ENCODE assay signal across 1 mouse cellular context in genomic region chr2:154656710-154657485, GRCm38 (mm10).
TF ChIP-seq lines count a peak whose summit lies in the region.

No protein-coding gene starts in this region.

TF ChIP-seq in MEL, 35 proteins besides CTCF, POLR2A, EP300 and RAD21 (continued from another document):
- peak; percentile 61 for TF ChIP-seq TCF12 (IDR thresholded peaks at IDR 0.05; ENCODE audit: low read depth, low read length)
- peak; percentile 82 for TF ChIP-seq TBP (IDR thresholded peaks at IDR 0.05; ENCODE audit: low read depth, low read length)
- TF ChIP-seq CHD2 (IDR thresholded peaks at IDR 0.05; ENCODE audit: low read length) = peak; percentile 91
- TF ChIP-seq ZKSCAN1 (IDR thresholded peaks at IDR 0.05; ENCODE audit: low read depth, low read length) = no peak
- peak; percentile 95 for TF ChIP-seq SIN3A (IDR thresholded peaks at IDR 0.05; ENCODE audit: low read length)
- TF ChIP-seq TAL1 (IDR thresholded peaks at IDR 0.05; ENCODE audit: low read length) = no peak
- TF ChIP-seq E2F4 (IDR thresholded peaks at IDR 0.05; ENCODE audit: borderline replicate concordance, low read depth, low read length) = no peak
- no peak for TF ChIP-seq ZC3H11A (IDR thresholded peaks at IDR 0.05; ENCODE audit: low read depth, low read length)
- TF ChIP-seq CHD1 (IDR thresholded peaks at IDR 0.05; ENCODE audit: low read depth, low read length) = no peak
- no peak for TF ChIP-seq USF1 (IDR thresholded peaks at IDR 0.05; ENCODE audit: low read depth, low read length)
- peak; percentile 37; the same call in 1 of the 2 replicates for TF ChIP-seq GABPA (IDR thresholded peaks at IDR 0.05; ENCODE audit: low read depth, low read length)
- TF ChIP-seq SMC3 (IDR thresholded peaks at IDR 0.05; ENCODE audit: low read depth, low read length) = no peak
- TF ChIP-seq POLR2AphosphoS2 (IDR thresholded peaks at IDR 0.05; ENCODE audit: low read length) = no peak
- peak; percentile 94 for TF ChIP-seq ELF1 (IDR thresholded peaks at IDR 0.05; ENCODE audit: low read depth, low read length)
- TF ChIP-seq ETS1 (IDR thresholded peaks at IDR 0.05; ENCODE audit: low read depth, low read length) = no peak
- peak; percentile 59 for TF ChIP-seq NRF1 (IDR thresholded peaks at IDR 0.05; ENCODE audit: insufficient read depth, low read depth, low read length, poor library complexity, severe bottlenecking)
- TF ChIP-seq RCOR1 (IDR thresholded peaks at IDR 0.05; ENCODE audit: low read depth, low read length) = no peak
- TF ChIP-seq MYB (IDR thresholded peaks at IDR 0.05; ENCODE audit: low read depth, low read length) = no peak
- TF ChIP-seq MYC (IDR thresholded peaks at IDR 0.05; ENCODE audit: low read depth, low read length) = peak; percentile 79
- no peak for TF ChIP-seq MAFK (IDR thresholded peaks at IDR 0.05; ENCODE audit: borderline replicate concordance, low read depth, low read length)
- TF ChIP-seq MEF2A (IDR thresholded peaks at IDR 0.05; ENCODE audit: extremely low read depth, insufficient replicate concordance, low read depth, low read length, poor library complexity, severe bottlenecking) = no peak
- no peak for TF ChIP-seq GATA1 (IDR thresholded peaks at IDR 0.05; ENCODE audit: low read depth, low read length)
- TF ChIP-seq HCFC1 (IDR thresholded peaks at IDR 0.05; ENCODE audit: low read depth, low read length) = peak; percentile 98
- TF ChIP-seq BHLHE40 (IDR thresholded peaks at IDR 0.05; ENCODE audit: borderline replicate concordance, low read depth, low read length) = no peak
- TF ChIP-seq ZNF384 (IDR thresholded peaks at IDR 0.05; ENCODE audit: low read depth, low read length) = no peak
- TF ChIP-seq NELFE (IDR thresholded peaks at IDR 0.05; ENCODE audit: low read depth, low read length) = peak; percentile 43
- TF ChIP-seq KAT2A (conservative IDR thresholded peaks at IDR 0.05; ENCODE audit: low read depth, low read length) = peak; percentile 100
